Mouse (Mus musculus) midbrain, embryonic 14.5 days (tissue): ENCODE results near the gene Irf2bp1. TPM values are rescaled to one million over a fixed set of nuclear protein-coding genes. Genes with fewer than 3 reads are reported as not detected.

Source experiments
- ATAC-seq: fragments of 200-750 bp; cut with Nextera tagmentation; 2 replicates; pipeline ENCODE4 v1.8.0; 2017; ENCODE audit warnings: moderate number of reproducible peaks, moderate library complexity; ENCODE audit not compliant: low FRiP score, low TSS enrichment
- DNase-seq: peaks from one replicate; pipeline ENCODE4 v3.0.0-alpha.2; 2015
- H3K27ac ChIP-seq: fragments of 300-500 bp; sonication (generic); replicated peaks from 2 replicates; pipeline ENCODE4 v1.5.1; 2014; ENCODE audit warnings: mild to moderate bottlenecking, low read depth, low read length, moderate library complexity
- H3K27me3 ChIP-seq: fragments of 300-500 bp; sonication (generic); 2 replicates; pipeline ENCODE4 v1.6.1; 2014; ENCODE audit warnings: low read length, control low read depth, mixed read lengths; ENCODE audit not compliant: control insufficient read depth, insufficient read depth
- H3K36me3 ChIP-seq: fragments of 300-500 bp; sonication (generic); 2 replicates; pipeline ENCODE4 v1.6.1; 2014; ENCODE audit warnings: low read length, control low read depth; ENCODE audit not compliant: control insufficient read depth, insufficient read depth
- H3K4me1 ChIP-seq: fragments of 300-500 bp; sonication (generic); 2 replicates; pipeline ENCODE4 v1.6.1; 2014; ENCODE audit warnings: mild to moderate bottlenecking, antibody characterized with exemption, low read length, control low read depth; ENCODE audit not compliant: control insufficient read depth, insufficient read depth
- H3K4me2 ChIP-seq: fragments of 300-500 bp; sonication (generic); 2 replicates; pipeline ENCODE4 v1.6.1; 2014; ENCODE audit warnings: mild to moderate bottlenecking, low read length, moderate library complexity
- H3K4me3 ChIP-seq: fragments of 300-500 bp; sonication (generic); replicated peaks from 2 replicates; pipeline ENCODE4 v1.5.1; 2014; ENCODE audit warnings: low read depth, low read length
- H3K9ac ChIP-seq: fragments of 300-500 bp; sonication (generic); replicated peaks from 2 replicates; pipeline ENCODE4 v1.6.1; 2014; ENCODE audit warnings: mild to moderate bottlenecking, low read length, moderate library complexity
- H3K9me3 ChIP-seq: fragments of 300-500 bp; sonication (generic); 2 replicates; pipeline ENCODE4 v1.6.1; 2016; ENCODE audit warnings: low read length, control low read depth, mixed read lengths; ENCODE audit not compliant: control insufficient read depth
- WGBS: fragments of 180-500 bp; shearing (Covaris S2); extraction: QIAGEN DNeasy Blood & Tissue Kit; methylation state at CpG from one replicate; pipeline ENCODE4 v1.1.7; 2014; 5-methylcytosine and 5-hydroxymethylcytosine counted together
- polyA plus RNA-seq: library from polyadenylated mRNA; unstranded; fragments of >200 nt; fragmentation: Nextera tagmentation; extraction: Ambion mirVana; gene quantifications from 2 replicates; pipeline ENCODE4 v1.2.1, GENCODE M21; 2014

The Irf2bp1 gene
- polyA plus RNA-seq, 1 experiment from 2014 or later = 30.8 TPM

DNA sequence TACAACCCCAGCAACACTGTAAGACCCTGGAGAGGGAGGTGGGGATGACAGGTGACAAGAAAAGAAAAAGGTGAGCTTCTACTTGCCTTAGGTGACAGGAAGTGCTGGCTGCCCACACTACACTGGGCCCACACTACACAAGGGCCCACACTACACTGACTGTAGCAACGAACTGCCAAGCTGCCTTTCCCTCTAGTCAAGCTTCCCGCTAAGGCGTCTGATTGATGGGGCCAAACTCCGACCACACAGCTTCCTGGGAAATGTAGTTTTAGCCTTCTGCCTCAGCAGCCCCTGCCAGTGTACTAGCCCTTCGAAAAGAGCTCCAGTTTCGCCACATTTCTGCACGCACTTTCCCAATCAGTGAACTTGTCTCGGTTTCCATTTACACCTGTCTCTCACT, 36.2 kb upstream of the Irf2bp1 start:
- no peaks in the 10 kb centered on the region for H3K9me3 ChIP-seq
- no peak overlapping the region for H3K9ac ChIP-seq
- no peak overlapping the region for H3K4me2 ChIP-seq
- H3K36me3 ChIP-seq = 0 out of 2 replicates have a peak, but pooled peaks cover 3% of the 10 kb centered on the region
- H3K27ac ChIP-seq = no peak overlapping the region
- WGBS = 15% methylated on average over 8 of the region's 8 CpGs
- DNase-seq = peak; percentile 64
- H3K4me1 ChIP-seq = peaks cover 19% of the 10 kb centered on the region
- ATAC-seq = peak; percentile 32
- H3K27me3 ChIP-seq = no peaks in the 10 kb centered on the region
- no peak overlapping the region for H3K4me3 ChIP-seq

DNA sequence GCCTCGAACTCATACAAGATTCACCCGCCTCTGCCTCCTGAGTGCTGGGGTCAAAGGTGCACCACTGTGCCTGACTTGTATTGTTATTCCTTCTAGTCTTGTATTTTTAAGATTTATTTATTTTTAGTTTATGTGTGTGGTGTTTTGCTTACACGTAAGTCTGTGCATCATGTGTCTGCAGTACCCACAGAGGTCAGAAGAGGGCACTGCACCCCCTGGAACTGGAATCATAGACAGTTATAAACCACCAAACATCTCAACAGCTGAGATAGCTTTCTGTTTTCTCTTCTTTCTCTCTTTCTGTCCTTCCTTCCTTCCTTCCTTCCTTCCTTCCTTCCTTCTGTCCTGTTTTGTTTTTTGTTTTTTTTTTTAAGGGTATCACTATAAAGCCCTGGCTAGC, 32.9 kb upstream of the Irf2bp1 start:
- no peaks in the 10 kb centered on the region for H3K9me3 ChIP-seq
- H3K36me3 ChIP-seq = no peaks in the 10 kb centered on the region
- no peak overlapping the region for H3K4me2 ChIP-seq
- H3K9ac ChIP-seq = no peak overlapping the region
- H3K27ac ChIP-seq = no peak overlapping the region
- no peak overlapping the region for H3K4me3 ChIP-seq
- DNase-seq (no peak), ATAC-seq (no peak)
- 88% methylated on average over 3 of the region's 3 CpGs for WGBS
- H3K27me3 ChIP-seq = no peaks in the 10 kb centered on the region
- no peaks in the 10 kb centered on the region for H3K4me1 ChIP-seq

DNA sequence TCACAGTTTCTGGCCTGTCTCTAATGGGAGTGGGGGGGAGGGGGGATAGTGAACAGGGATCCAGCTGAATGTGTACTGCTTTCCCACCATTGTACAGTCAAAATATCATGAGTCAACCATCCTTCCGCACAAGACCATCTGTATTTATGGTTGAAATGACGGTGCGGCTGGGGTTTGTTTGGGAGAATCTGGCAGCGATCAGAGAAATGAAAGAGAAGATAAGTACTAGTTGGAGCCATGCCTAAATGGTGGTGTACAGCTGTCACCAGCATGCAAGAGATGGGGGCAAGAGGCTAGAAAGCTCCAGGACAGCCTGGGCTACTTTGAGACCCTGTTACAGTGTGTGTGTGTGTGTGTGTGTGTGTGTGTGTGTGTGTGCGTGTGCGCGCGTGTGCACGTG, 25.5 kb upstream of the Irf2bp1 start:
- no peak overlapping the region for H3K9ac ChIP-seq
- H3K4me2 ChIP-seq = no peak overlapping the region
- H3K36me3 ChIP-seq = no peaks in the 10 kb centered on the region
- H3K27me3 ChIP-seq = no peaks in the 10 kb centered on the region
- H3K27ac ChIP-seq = no peak overlapping the region
- 91% methylated on average over 9 of the region's 9 CpGs for WGBS
- H3K4me3 ChIP-seq = no peak overlapping the region
- no peak for DNase-seq
- no peak for ATAC-seq
- no peaks in the 10 kb centered on the region for H3K4me1 ChIP-seq
- no peaks in the 10 kb centered on the region for H3K9me3 ChIP-seq

DNA sequence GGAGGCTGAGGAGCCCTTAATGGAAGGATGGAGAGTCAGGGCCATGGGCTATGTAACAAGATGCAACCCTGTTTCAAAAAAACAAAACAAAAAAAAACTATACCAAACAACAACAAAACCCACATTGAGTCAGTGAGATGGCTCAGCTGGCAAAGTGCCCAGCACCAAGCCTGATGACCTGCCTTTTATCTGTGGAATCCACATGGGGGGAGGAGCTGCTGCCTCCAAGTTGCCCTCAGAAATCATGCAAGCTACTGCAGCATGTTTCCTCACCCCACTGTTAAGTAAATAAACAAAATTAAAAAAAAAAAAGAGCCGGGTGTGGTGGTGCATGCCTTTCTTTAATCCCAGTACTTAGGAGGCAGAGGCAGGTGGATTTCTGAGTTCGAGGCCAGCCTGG, 17.3 kb upstream of the Irf2bp1 start:
- 86% methylated on average over 2 of the region's 2 CpGs for WGBS
- peaks cover 6% of the 10 kb centered on the region; the same call in 1 of the 2 replicates for H3K4me1 ChIP-seq
- no peak for ATAC-seq

DNA sequence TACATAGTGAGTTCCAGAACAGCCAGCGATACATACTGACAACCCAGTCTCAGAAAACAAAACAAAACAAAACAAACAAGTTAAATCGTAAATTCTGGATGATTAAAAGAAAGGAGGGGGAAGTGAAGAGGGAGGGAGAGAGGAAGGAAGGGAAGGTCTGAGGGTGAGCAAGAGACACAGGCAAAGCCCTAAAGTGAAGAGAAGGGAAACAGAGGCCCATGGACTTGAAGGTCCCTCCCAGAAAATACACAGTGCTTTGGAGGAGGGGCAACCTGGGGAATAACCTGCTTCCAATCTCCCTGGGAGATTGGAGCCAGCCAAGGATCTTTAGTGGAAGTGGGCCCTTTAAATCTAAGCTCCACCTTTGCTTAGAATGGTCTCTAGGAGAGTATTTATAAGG, 16.7 kb upstream of the Irf2bp1 start, which contains the start of gene Nanos2:
Nanos2 (plus strand) TSS at position 301 of the 400 bp plus-strand sequence.
- Histone ChIP-seq H3K36me3 (no peaks in the 10 kb centered on the region), H3K9ac (no peak within 1 kb of the TSS), H3K27me3 (peaks cover 3% of the 10 kb centered on the region; the same call in 1 of the 2 replicates), H3K27ac (no peak within 1 kb of the TSS), H3K9me3 (no peaks in the 10 kb centered on the region), H3K4me2 (no peak within 1 kb of the TSS), H3K4me1 (peaks cover 8% of the 10 kb centered on the region; the same call in 1 of the 2 replicates), H3K4me3 (no peak within 1 kb of the TSS)
- ATAC-seq (no peak), DNase-seq (no peak)
- WGBS = 80% methylated on average over 2 of the region's 2 CpGs

More for the DNA sequence above, 17.3 kb upstream of the Irf2bp1 start:
- H3K36me3 ChIP-seq = no peaks in the 10 kb centered on the region
- DNase-seq = no peak
- no peak overlapping the region for H3K4me3 ChIP-seq
- H3K9me3 ChIP-seq = no peaks in the 10 kb centered on the region
- H3K27ac ChIP-seq = no peak overlapping the region
- no peak overlapping the region for H3K4me2 ChIP-seq
- no peak overlapping the region for H3K9ac ChIP-seq
- no peaks in the 10 kb centered on the region for H3K27me3 ChIP-seq

DNA sequence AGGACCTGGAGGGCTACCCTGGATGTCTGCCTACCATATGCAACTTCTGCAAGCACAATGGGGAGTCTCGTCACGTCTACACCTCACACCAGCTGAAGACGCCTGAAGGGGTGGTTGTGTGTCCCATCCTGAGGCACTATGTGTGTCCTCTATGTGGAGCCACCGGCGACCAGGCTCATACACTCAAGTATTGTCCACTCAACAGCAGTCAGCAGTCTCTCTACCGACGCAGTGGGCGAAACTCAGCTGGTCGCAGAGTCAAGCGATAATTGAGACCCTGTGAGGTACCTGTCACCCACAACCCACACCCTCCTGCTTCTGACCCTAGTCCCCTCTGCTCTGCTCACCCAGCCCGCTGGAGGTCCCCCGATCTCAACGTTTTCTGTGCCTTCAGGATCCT, 16.1 kb upstream of the Irf2bp1 start:
- Histone ChIP-seq H3K36me3 (no peaks in the 10 kb centered on the region), H3K4me1 (peaks cover 15% of the 10 kb centered on the region), H3K4me2 (no peak overlapping the region), H3K9me3 (no peaks in the 10 kb centered on the region), H3K27ac (no peak overlapping the region), H3K9ac (no peak overlapping the region), H3K27me3 (peaks cover 5% of the 10 kb centered on the region; the same call in 1 of the 2 replicates), H3K4me3 (no peak overlapping the region)
- ATAC-seq (no peak), DNase-seq (no peak)
- 77% methylated on average over 13 of the region's 13 CpGs for WGBS

DNA sequence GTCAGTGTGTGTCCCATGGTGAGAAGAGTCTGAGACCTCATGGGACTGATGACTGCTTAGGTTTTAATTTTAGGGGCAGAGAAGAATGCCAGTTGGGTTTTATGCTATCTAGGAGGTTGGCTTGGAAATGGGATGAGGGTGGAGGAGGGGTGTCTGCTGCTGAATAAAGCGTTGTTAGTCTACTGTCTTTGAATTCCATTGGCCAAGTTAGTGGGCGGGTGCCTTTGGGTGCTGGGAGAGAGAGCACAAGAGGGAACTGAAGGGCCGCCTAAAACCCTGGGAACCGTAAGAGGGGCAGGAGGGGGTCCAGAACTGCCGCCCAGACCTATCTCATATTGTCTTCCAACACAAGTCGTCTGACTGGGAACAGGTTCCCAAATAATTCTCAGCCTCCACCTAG, 15.1 kb upstream of the Irf2bp1 start:
- Histone ChIP-seq H3K9me3 (no peaks in the 10 kb centered on the region), H3K4me3 (no peak overlapping the region), H3K9ac (no peak overlapping the region), H3K4me1 (peaks cover 23% of the 10 kb centered on the region), H3K27me3 (peaks cover 11% of the 10 kb centered on the region; the same call in 1 of the 2 replicates), H3K36me3 (no peaks in the 10 kb centered on the region), H3K27ac (no peak overlapping the region), H3K4me2 (no peak overlapping the region)
- ATAC-seq (no peak), DNase-seq (no peak)
- WGBS = 72% methylated on average over 6 of the region's 6 CpGs

DNA sequence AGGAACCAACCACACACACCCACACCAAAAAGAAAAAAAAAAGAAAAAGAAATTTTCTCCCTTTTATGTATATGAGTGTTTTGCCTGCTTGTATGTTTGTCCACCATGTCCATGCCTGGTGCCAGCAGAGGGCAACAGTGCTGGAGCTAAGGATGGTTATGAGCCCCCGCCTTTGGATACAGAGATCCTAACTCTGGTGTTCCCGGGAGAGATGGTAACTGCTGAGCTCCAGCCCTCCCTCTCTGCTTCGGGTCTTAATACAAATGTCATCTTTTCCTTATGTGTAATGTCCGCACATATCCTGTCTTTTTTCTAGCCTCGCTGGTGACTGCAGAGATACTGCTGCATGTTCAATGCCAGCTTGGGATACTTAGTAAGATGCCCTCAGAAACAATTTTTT, 13.8 kb upstream of the Irf2bp1 start:
- Histone ChIP-seq H3K9me3 (no peaks in the 10 kb centered on the region), H3K4me1 (peaks cover 29% of the 10 kb centered on the region), H3K27me3 (peaks cover 11% of the 10 kb centered on the region; the same call in 1 of the 2 replicates), H3K27ac (peak overlapping the region; percentile 92), H3K9ac (peak overlapping the region; percentile 46; the same call in 1 of the 2 replicates), H3K4me2 (peak overlapping the region; percentile 83), H3K36me3 (no peaks in the 10 kb centered on the region), H3K4me3 (peak overlapping the region; percentile 59)
- whole genome bisulfite sequencing = 2% methylated on average over 5 of the region's 5 CpGs
- DNase-seq (peak; percentile 76), ATAC-seq (no peak)

DNA sequence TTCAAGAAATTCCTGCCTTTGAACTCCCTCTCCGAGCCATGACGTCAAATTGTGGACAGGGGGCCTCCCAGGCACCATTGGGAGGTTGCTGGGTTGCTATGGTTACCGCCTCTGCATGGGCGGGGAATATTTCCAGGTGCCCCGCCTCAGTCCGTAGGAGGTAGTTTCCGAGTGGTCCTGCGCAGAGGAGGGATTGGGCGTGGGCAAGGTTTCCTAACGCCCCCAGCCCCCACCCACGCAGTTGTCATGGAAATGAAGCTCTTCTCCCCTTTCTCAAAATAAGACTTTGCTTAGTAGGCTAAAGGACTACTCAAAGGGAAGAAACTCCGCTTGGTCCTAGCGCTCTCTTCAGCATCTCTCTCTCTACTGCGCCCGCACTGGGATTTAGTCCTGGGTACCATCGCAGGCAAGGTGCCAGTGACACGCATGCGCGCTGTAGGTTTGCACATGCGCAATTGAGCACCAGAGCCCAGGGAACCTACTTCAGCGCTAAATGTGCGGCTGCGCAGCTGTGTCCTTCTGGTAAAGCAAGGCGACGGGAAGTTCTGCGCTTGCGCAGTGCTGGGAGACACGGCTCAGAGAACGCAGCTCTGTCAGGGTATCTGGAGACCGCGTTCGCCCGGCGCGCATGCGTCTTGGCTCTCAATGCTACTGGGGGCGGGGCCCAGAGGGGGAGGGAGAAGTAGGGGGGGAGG, 13.1 kb upstream of the Irf2bp1 start, which contains the start of gene Mypop:
Mypop (plus strand) TSS at position 645 of the 695 bp plus-strand sequence.
- peak within 1 kb of the TSS; percentile 83 for H3K4me2 ChIP-seq
- ATAC-seq = peak; percentile 94
- under 1% methylated on average over 37 of the region's 37 CpGs for WGBS

More for the DNA sequence above, 13.1 kb upstream of the Irf2bp1 start, which contains the start of gene Mypop:
- peak; percentile 100 for DNase-seq
- H3K4me3 ChIP-seq = peak within 1 kb of the TSS; percentile 59
- no peaks in the 10 kb centered on the region for H3K36me3 ChIP-seq
- peaks cover 11% of the 10 kb centered on the region; the same call in 1 of the 2 replicates for H3K27me3 ChIP-seq
- peak within 1 kb of the TSS; percentile 92 for H3K27ac ChIP-seq
- peaks cover 32% of the 10 kb centered on the region for H3K4me1 ChIP-seq
- H3K9me3 ChIP-seq = no peaks in the 10 kb centered on the region
- H3K9ac ChIP-seq = peak within 1 kb of the TSS; percentile 69
